Mouse (Mus musculus) testis, adult 2 months (tissue): ENCODE measurements at regions not wholly inside any gene's neighbourhood (a gene's known extent, or its start where the extent isn't known, plus 50 kb on each side); places are given as distances from the start of the nearest gene placed in this dataset.

ENCODE experiments used
- CTCF ChIP-seq: fragments of 200-500 bp; IDR thresholded peaks from 2 replicates; pipeline ENCODE4 v1.5.1; 2012; ENCODE audit warnings: low read depth, mild to moderate bottlenecking, inconsistent platforms, low read length, moderate library complexity; ENCODE audit not compliant: control insufficient read depth, insufficient read depth, insufficient replicate concordance
- POLR2A ChIP-seq: fragments of 200-500 bp; IDR thresholded peaks from 2 replicates; pipeline ENCODE4 v1.6.1; 2012; ENCODE audit warnings: low read depth, mild to moderate bottlenecking, inconsistent platforms, low read length, moderate library complexity; ENCODE audit not compliant: control insufficient read depth

- no peak for TF ChIP-seq CTCF
- no peak for TF ChIP-seq POLR2A
These were observed 336.4 kb downstream of the Phf3 start for GRCm38 (mm10) chr1:30536989-30537975.
